Mouse (Mus musculus) thymus, postnatal 25 days (tissue): ENCODE measurements around the gene Igsf9.

Experiments
- DNase-seq: peaks from one replicate; pipeline ENCODE4 v3.0.0; 2022

The Igsf9 gene

GRCm38 (mm10) chr1:172499765-172500441, 18.3 kb downstream of the Igsf9 start, which contains the start of gene Tagln2:
Gene Tagln2, plus strand, starts transcription at chr1:172500047.
- peak; percentile 72 for DNase-seq

- peak; percentile 41 for DNase-seq
Measured at GRCm38 (mm10) chr1:172500451-172501370, 19.1 kb downstream of the Igsf9 start.

GRCm38 (mm10) chr1:172501371-172502144, 20.0 kb downstream of the Igsf9 start:
- DNase-seq = peak; percentile 83

- peak; percentile 21 for DNase-seq
Measured at GRCm38 (mm10) chr1:172502145-172503110, 20.8 kb downstream of the Igsf9 start.

GRCm38 (mm10) chr1:172503111-172503997, 21.8 kb downstream of the Igsf9 start:
- DNase-seq = no peak

GRCm38 (mm10) chr1:172504756-172505155, 23.2 kb downstream of the Igsf9 start:
- DNase-seq = no peak

- no peak for DNase-seq
Measured at GRCm38 (mm10) chr1:172507001-172507400, 25.4 kb downstream of the Igsf9 start.

GRCm38 (mm10) chr1:172507701-172508100, 26.1 kb downstream of the Igsf9 start:
- DNase-seq = no peak

- no peak for DNase-seq
Measured at GRCm38 (mm10) chr1:172508172-172508571, 26.6 kb downstream of the Igsf9 start.

- DNase-seq = no peak
Measured at GRCm38 (mm10) chr1:172509235-172509634, 27.6 kb downstream of the Igsf9 start.

- no peak for DNase-seq
Measured at GRCm38 (mm10) chr1:172509983-172510382, 28.4 kb downstream of the Igsf9 start.

GRCm38 (mm10) chr1:172510421-172510972, 28.9 kb downstream of the Igsf9 start:
- no peak for DNase-seq

- peak; percentile 80 for DNase-seq
Measured at GRCm38 (mm10) chr1:172512962-172513361, 31.4 kb downstream of the Igsf9 start.

- DNase-seq = peak; percentile 78
Measured at GRCm38 (mm10) chr1:172513525-172514212, 32.1 kb downstream of the Igsf9 start.

GRCm38 (mm10) chr1:172514213-172514529, 32.6 kb downstream of the Igsf9 start:
- DNase-seq = no peak

- DNase-seq = no peak
Measured at GRCm38 (mm10) chr1:172514551-172515268, 33.1 kb downstream of the Igsf9 start.

GRCm38 (mm10) chr1:172515396-172515795, 33.8 kb downstream of the Igsf9 start:
- DNase-seq = no peak

- no peak for DNase-seq
Measured at GRCm38 (mm10) chr1:172518013-172518412, 36.4 kb downstream of the Igsf9 start.

- DNase-seq = no peak
Measured at GRCm38 (mm10) chr1:172519644-172520043, 38.1 kb downstream of the Igsf9 start.
